Mouse (Mus musculus) bone marrow macrophage, adult 2 months (primary cell): ENCODE data around the gene Lce3f. TPM values are rescaled to one million over a fixed set of nuclear protein-coding genes. Genes with fewer than 3 reads are reported as not detected.

Experiments
- H3K27ac ChIP-seq: 2 replicates; pipeline ENCODE4 v1.5.1; 2012; ENCODE audit warnings: low read depth, low read length; ENCODE audit not compliant: insufficient read depth
- H3K4me1 ChIP-seq: 2 replicates; pipeline ENCODE4 v1.6.1; 2012; ENCODE audit warnings: low read length; ENCODE audit not compliant: control insufficient read depth, insufficient read depth
- H3K4me3 ChIP-seq: 2 replicates; pipeline ENCODE4 v1.5.1; 2012; ENCODE audit warnings: mild to moderate bottlenecking, low read length, moderate library complexity; ENCODE audit not compliant: insufficient read depth
- CTCF ChIP-seq: IDR thresholded peaks from 2 replicates; pipeline ENCODE4 v1.5.1; 2012; ENCODE audit warnings: low read depth, mild to moderate bottlenecking, low read length, moderate library complexity
- POLR2A ChIP-seq: IDR thresholded peaks from 2 replicates; pipeline ENCODE4 v1.6.1; 2012; ENCODE audit warnings: mild to moderate bottlenecking, low read depth, low read length, borderline replicate concordance
- polyA plus RNA-seq: library from polyadenylated mRNA; stranded (reverse); fragments of >200 nt; gene quantifications from 2 replicates; pipeline ENCODE4 v1.2.4, GENCODE M21; 2012; ENCODE audit not compliant: missing spikeins, insufficient read depth, insufficient read length

The Lce3f gene
- polyA plus RNA-seq, 1 experiment, result not detected

GRCm38 (mm10) chr3:93015460-93016104 is 23.6 kb downstream of the Lce3f start, which contains the start of gene Crct1:
TSS of gene Crct1 (minus strand) at chr3:93015687.
- Histone ChIP-seq H3K4me1 (no peaks in the 10 kb centered on the region), H3K27ac (no peak within 1 kb of the TSS), H3K4me3 (no peak within 1 kb of the TSS)
- TF ChIP-seq CTCF (no peak), POLR2A (no peak)

- TF ChIP-seq POLR2A (no peak), CTCF (no peak)
- H3K4me1 ChIP-seq, result no peaks in the 10 kb centered on the region
- H3K4me3 ChIP-seq, result no peak within 1 kb of the TSS
- H3K27ac ChIP-seq, result no peak within 1 kb of the TSS
Observed at GRCm38 (mm10) chr3:93018960-93019359, 26.9 kb downstream of the Lce3f start, which contains the start of gene Lce1m. TSS of gene Lce1m (minus strand) at chr3:93019060.

GRCm38 (mm10) chr3:93021171-93021570 is 29.1 kb downstream of the Lce3f start:
- Histone ChIP-seq H3K27ac (no peak overlapping the region), H3K4me1 (no peaks in the 10 kb centered on the region), H3K4me3 (no peak overlapping the region)
- TF ChIP-seq CTCF, result no peak
- TF ChIP-seq POLR2A, result no peak

- no peaks in the 10 kb centered on the region for H3K4me1 ChIP-seq
- H3K4me3 ChIP-seq, result no peak overlapping the region
- TF ChIP-seq CTCF (no peak), POLR2A (no peak)
- H3K27ac ChIP-seq, result no peak overlapping the region
Observed at GRCm38 (mm10) chr3:93023411-93024184, 31.6 kb downstream of the Lce3f start.

- TF ChIP-seq CTCF (no peak), POLR2A (no peak)
- H3K27ac ChIP-seq, result no peak overlapping the region
- no peaks in the 10 kb centered on the region for H3K4me1 ChIP-seq
- H3K4me3 ChIP-seq, result no peak overlapping the region
Observed at GRCm38 (mm10) chr3:93025486-93025885, 33.5 kb downstream of the Lce3f start.

GRCm38 (mm10) chr3:93031450-93031849 is 39.4 kb downstream of the Lce3f start:
- TF ChIP-seq CTCF (no peak), POLR2A (no peak)
- Histone ChIP-seq H3K4me3 (no peak overlapping the region), H3K4me1 (no peaks in the 10 kb centered on the region), H3K27ac (no peak overlapping the region)

Other genes starting within 250 kb of the Lce3f start
- gene Lce1g, start 239.9 kb upstream of the Lce3f start, polyA plus RNA-seq, result not detected in 2 replicates
- not detected in 2 replicates for gene Lce1h, start 227.2 kb upstream of the Lce3f start, polyA plus RNA-seq
- not detected in 2 replicates for gene Lce1i, start 213.3 kb upstream of the Lce3f start, polyA plus RNA-seq
- gene Lce1j, start 201.7 kb upstream of the Lce3f start, polyA plus RNA-seq, result not detected in 2 replicates
- gene Lce1k, start 184.3 kb upstream of the Lce3f start, polyA plus RNA-seq, result not detected in 2 replicates
- gene Kprp, start 165.0 kb upstream of the Lce3f start, polyA plus RNA-seq, result not detected in 2 replicates
- gene Lce1l, start 140.9 kb upstream of the Lce3f start, polyA plus RNA-seq, result not detected in 2 replicates
- not detected in 2 replicates for gene 2310050C09Rik, start 122.0 kb upstream of the Lce3f start, polyA plus RNA-seq
- not detected in 2 replicates for gene Lce3a, start 66.0 kb upstream of the Lce3f start, polyA plus RNA-seq
- gene Lce3b, start 59.2 kb upstream of the Lce3f start, polyA plus RNA-seq, result not detected in 2 replicates
- not detected in 2 replicates for gene Lce3c, start 47.7 kb upstream of the Lce3f start, polyA plus RNA-seq
- gene Lce3d, start 34.8 kb upstream of the Lce3f start, polyA plus RNA-seq, result not detected in 2 replicates
- not detected in 2 replicates for gene Lce3e, start 25.2 kb upstream of the Lce3f start, polyA plus RNA-seq
- not detected in 2 replicates for gene Crct1, start 23.5 kb downstream of the Lce3f start, polyA plus RNA-seq
- gene Lce1m, start 26.8 kb downstream of the Lce3f start, polyA plus RNA-seq, result not detected in 2 replicates
- not detected in 2 replicates for gene Gm4858, start 76.6 kb downstream of the Lce3f start, polyA plus RNA-seq
- gene Crnn, start 152.6 kb downstream of the Lce3f start, polyA plus RNA-seq, result not detected in 2 replicates
- gene Flg2, start 205.1 kb downstream of the Lce3f start, polyA plus RNA-seq, result 0.15 TPM in 1 of 2 replicates, not detected in the other